Mouse (Mus musculus): ENCODE measurements around the gene Tmem38a. TPM values are rescaled to one million over a fixed set of nuclear protein-coding genes. Genes with fewer than 3 reads are reported as not detected.

The Tmem38a gene
- polyA plus RNA-seq (2015; fragmentation: Nextera tagmentation; extraction: Ambion mirVana), result 26.7 and 27.6 TPM in 2 replicates

DNA sequence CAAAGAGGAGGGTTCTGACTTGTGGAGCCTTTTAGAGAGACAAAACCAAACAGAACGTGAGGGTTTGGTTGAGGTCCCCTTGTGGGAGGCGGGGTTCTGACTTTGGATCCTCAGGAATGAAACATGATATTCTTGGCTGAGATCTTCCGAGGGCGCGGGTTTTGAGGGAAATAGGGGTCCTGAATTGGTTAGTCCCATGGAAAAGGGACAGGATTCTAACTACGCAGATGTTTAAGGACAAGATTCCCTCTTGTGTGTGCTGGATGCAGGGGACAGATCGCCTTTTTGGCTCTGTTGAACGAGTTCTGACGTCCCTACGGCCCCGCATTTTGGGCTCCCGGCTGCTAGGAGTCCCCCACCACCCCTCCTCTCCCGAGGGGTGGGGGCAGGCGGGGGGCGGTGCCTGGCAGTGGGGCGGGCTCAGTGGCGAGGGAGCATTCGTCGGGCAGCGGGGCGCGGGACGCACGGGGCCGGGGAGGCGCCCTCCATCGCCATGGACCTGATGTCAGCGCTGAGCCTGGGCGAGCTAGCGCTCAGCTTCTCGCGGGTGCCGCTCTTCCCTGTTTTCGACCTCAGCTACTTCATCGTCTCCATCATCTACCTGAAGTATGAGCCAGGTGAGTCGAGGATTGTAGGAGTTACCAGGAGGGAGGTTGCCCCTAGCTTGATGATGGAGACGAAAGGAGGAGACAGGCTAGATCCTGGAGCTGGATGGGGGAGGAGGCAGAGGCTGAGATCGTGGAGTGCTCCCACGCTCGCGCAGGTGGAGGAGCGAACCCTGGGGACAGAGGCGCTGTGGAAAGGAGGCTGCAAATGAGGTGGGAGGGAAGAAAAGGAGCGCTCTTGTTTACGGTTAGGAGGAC lies at the start of gene Tmem38a:
TSS of gene Tmem38a (plus strand) at position 445 of the 863 bp plus-strand sequence.
- peak within 1 kb of the TSS; percentile 78 for H3K9ac ChIP-seq
- peak within 1 kb of the TSS; percentile 95 for H3K27ac ChIP-seq
- H3K36me3 ChIP-seq, result peaks cover 27% of the 10 kb centered on the region
- H3K9me3 ChIP-seq, result no peaks in the 10 kb centered on the region
- peaks cover 23% of the 10 kb centered on the region for H3K4me1 ChIP-seq
- peak within 1 kb of the TSS; percentile 93 for H3K4me2 ChIP-seq (replicated peaks)
- peak; percentile 26; the same call in 1 of the 2 replicates for ATAC-seq (ENCODE audit: low FRiP score, low read depth)
- no peaks in the 10 kb centered on the region for H3K27me3 ChIP-seq
- WGBS, result 0% methylated on average over 45 of the region's 45 CpGs
- H3K4me3 ChIP-seq, result peak within 1 kb of the TSS; percentile 66

DNA sequence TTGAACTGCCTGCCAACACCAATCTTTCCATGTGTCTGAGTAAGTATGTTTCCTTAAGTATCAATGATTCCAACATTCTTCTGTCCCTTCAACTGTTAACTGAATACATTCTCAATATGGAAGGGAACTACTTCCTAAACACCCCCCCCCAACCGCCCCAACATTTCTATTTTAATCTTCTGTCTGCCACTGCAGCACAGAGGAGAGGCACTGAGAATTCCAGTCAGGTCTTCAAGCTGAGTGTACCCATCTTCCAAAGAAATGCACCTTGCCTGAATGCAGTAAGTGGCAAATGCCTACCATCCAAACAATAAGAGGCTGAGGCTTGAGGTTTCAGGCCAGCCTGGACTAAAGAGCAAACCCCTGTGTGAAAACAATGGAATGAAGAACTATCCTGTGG lies 39.8 kb upstream of the Tmem38a start:
- Histone ChIP-seq H3K4me3 (no peak overlapping the region), H3K4me2 (replicated peaks) (no peak overlapping the region), H3K36me3 (peaks cover 9% of the 10 kb centered on the region), H3K9me3 (no peaks in the 10 kb centered on the region), H3K27me3 (no peaks in the 10 kb centered on the region), H3K27ac (no peak overlapping the region), H3K9ac (no peak overlapping the region), H3K4me1 (no peaks in the 10 kb centered on the region)
- ATAC-seq (ENCODE audit: low FRiP score, low read depth), result no peak
- WGBS, result 94% methylated on average over 1 of the region's 1 CpGs

DNA sequence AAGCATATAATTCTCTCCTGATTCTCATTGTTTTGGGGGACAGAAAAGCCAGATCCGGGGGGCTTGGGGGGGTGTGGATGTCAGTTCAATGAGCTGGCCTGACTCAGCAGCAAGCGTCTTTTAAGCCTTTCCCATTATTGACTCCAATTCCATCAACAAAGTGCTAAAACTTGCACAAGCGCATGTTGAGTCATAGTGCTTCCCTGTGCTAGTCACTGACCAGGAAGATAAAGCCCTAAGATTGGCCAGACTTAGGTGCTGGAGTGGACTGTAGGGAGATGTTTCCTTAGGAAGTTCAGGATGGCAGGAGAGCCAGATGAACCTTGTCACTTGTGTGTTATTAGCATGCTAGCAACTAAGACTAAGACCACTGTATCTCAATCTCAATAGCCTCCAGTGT lies 37.0 kb upstream of the Tmem38a start:
- ATAC-seq (ENCODE audit: low FRiP score, low read depth), result no peak
- Histone ChIP-seq H3K27ac (no peak overlapping the region), H3K4me3 (no peak overlapping the region), H3K36me3 (peaks cover 7% of the 10 kb centered on the region; the same call in 1 of the 2 replicates), H3K9ac (no peak overlapping the region), H3K4me1 (no peaks in the 10 kb centered on the region), H3K27me3 (no peaks in the 10 kb centered on the region), H3K4me2 (replicated peaks) (no peak overlapping the region), H3K9me3 (no peaks in the 10 kb centered on the region)
- 95% methylated on average over 3 of the region's 3 CpGs for WGBS

DNA sequence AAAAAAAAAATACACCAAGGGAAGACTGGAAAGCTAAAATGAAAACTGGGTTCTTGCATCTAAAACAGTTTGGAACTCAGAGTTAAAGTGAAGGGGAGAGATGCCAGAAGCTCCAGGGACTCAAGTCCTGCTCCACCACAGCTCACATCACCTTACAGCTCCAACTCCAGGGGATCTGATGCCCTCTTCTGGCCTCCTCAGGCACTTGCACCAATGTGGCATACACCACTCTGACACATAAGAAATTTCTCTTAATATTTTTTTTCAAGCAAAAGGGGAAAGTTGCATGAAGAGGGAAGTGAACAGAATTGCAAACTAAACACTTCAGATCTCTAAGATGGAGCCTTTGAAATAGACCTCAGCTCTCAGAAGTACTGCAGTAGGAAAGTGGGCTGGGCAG lies 32.6 kb upstream of the Tmem38a start:
- no peaks in the 10 kb centered on the region for H3K4me1 ChIP-seq
- no peaks in the 10 kb centered on the region for H3K9me3 ChIP-seq
- H3K36me3 ChIP-seq, result peaks cover 17% of the 10 kb centered on the region
- ATAC-seq (ENCODE audit: low FRiP score, low read depth), result no peak
- H3K9ac ChIP-seq, result no peak overlapping the region
- no peak overlapping the region for H3K4me2 ChIP-seq (replicated peaks)
- no peak overlapping the region for H3K27ac ChIP-seq
- no peak overlapping the region for H3K4me3 ChIP-seq
- no peaks in the 10 kb centered on the region for H3K27me3 ChIP-seq

DNA sequence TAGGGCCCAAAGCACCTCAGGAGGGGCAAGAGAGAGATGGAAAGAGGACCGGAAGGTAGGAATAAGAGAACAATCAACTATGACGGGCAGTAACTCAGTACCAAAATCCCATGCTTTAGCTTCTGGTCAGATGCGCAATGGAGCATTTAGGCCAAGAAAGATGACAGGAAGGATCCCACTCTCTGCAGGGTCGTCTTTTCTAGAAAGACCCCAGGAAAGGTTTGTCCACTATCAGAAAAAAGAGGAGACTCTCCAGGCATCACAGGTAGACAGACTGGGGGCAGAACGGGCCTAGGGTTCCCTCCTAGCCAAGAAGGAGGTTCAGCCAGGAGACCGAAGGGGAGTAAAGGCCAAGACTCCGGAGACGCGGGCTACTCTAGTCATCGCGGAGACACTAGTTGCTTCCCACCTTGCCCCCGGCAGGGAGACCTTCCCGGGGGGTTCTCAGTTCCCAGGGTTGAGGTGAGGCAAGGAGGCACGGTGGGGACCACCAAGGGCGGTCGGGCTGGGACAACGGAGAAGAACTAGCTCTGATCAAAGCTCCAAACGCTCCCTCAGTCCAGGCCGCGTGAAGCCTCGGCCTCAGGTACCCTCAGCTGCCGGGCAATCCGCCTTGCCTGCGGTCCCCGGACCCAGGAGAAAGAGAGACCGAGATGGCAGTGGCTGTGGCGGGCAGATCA lies 24.6 kb upstream of the Tmem38a start:
- H3K4me2 ChIP-seq (replicated peaks), result peak overlapping the region; percentile 98
- H3K4me1 ChIP-seq, result peaks cover 32% of the 10 kb centered on the region
- 3% methylated on average over 27 of the region's 27 CpGs for WGBS
- H3K9ac ChIP-seq, result peak overlapping the region; percentile 98
- no peaks in the 10 kb centered on the region for H3K9me3 ChIP-seq
- H3K27me3 ChIP-seq, result no peaks in the 10 kb centered on the region
- H3K36me3 ChIP-seq, result peaks cover 26% of the 10 kb centered on the region
- H3K27ac ChIP-seq, result peak overlapping the region; percentile 77; the same call in 1 of the 2 replicates
- H3K4me3 ChIP-seq, result peak overlapping the region; percentile 99
- ATAC-seq (ENCODE audit: low FRiP score, low read depth), result no peak

DNA sequence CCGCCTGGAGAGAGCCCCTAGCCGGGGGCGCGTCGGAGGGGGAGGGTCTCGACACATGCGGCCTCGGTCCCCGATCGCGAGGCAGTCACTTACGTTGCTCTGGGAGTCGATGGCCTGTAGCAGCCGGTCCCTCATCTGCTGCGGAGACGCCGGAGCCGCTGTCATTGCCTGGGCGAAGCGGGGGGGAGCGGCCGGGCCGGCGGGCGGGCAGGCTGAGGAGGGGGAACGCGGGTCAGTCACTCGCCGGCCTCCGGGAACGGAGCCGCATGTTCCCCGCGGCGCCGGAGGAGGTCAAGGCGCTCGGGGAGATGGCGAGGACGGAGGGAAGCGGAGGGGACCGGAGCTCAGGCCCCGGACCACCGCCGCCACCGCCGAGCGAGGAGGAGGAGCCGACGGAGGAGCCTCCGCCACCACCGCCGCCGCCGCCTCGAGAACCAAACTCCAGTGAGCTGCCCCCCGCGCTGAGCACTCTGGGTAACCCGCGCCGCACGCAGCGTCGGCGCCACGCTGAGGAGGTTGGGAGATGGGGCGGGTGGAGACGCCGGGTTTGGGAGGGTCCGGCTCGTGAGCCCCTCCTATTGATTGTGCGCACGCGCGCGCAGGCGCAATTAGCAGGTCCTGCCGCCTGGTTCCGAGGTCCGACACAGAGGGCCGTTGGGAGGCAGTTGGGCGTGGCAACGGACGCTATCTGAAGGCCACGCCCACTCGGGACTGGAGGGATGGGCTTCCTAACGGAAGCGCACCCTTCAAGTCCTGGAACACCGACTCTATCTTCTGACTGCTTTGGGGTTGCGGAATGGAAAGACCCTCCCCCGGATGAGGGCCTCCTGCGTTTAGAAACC lies 23.8 kb upstream of the Tmem38a start, which contains the start of gene Med26:
TSS of gene Med26 (minus strand) at position 469 of the 842 bp plus-strand sequence.
- peak; percentile 96 for ATAC-seq (ENCODE audit: low FRiP score, low read depth)
- Histone ChIP-seq H3K9ac (peak within 1 kb of the TSS; percentile 98), H3K4me2 (replicated peaks) (peak within 1 kb of the TSS; percentile 98), H3K27me3 (no peaks in the 10 kb centered on the region), H3K4me3 (peak within 1 kb of the TSS; percentile 99), H3K36me3 (peaks cover 24% of the 10 kb centered on the region), H3K9me3 (no peaks in the 10 kb centered on the region), H3K4me1 (peaks cover 32% of the 10 kb centered on the region), H3K27ac (peak within 1 kb of the TSS; percentile 96)
- under 1% methylated on average over 85 of the region's 92 CpGs for WGBS

DNA sequence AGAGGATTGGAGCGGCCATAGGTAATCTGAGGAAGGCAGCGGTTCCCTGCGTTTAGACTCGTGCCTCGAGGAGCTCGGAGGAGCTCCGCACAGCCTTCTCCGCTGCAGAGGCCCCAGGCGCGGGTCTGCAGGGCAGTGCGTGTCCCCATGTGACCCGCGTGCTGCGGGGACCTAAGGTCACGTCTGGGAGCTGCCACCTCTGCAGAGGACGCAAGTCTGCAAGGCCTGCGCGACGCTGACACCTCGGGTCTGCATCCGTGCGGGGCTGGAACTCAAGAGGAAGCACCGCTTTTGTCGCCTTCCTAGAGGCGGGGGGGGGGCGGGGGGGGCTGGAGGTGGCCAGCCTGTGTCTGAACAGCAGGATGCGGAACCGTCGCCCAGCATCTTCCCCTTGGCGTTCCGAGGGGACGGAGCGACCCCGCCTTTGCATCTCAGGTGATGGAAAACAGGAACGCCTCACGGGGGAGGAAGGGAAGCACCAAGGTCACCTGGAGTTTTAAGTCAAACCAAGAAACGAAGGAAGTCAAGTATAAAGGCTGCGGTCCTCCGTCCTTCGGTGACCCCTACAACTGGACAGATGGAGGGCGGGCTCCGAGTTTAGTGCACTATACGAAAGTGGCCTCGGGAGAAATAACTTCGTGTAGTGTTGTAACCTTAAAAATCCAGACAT lies 23.1 kb upstream of the Tmem38a start:
- Histone ChIP-seq H3K27ac (peak overlapping the region; percentile 96), H3K9ac (peak overlapping the region; percentile 77), H3K4me3 (peak overlapping the region; percentile 99), H3K4me2 (replicated peaks) (peak overlapping the region; percentile 81), H3K4me1 (peaks cover 32% of the 10 kb centered on the region), H3K27me3 (no peaks in the 10 kb centered on the region), H3K36me3 (peaks cover 20% of the 10 kb centered on the region), H3K9me3 (no peaks in the 10 kb centered on the region)
- no peak for ATAC-seq (ENCODE audit: low FRiP score, low read depth)
- WGBS, result under 1% methylated on average over 40 of the region's 45 CpGs

DNA sequence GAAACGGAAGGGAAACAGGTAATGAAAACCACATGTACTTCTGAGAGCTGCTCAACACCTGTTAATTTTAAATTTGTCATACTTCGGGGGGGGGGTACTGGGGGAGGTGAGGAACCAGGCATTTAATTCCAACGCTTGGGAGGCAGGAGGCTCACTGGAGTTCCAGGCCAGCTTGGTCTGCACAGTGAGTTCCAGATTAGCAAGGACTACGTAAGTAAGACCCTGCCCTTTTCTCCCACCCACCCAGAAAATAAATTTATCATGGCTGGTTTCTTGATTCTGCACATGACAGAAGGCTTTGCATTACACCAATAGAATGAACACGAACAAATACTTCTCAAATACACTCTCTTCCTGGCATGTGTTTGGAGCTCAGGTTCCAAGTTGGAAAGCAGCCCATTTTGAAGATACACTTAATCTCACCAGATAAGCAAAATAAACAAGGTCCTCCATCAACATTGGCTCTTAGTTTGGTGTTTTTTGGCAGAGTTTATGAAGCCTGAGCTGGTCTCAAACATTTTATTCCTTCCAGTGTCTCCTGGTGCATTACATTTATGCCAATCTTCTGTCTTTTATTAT lies 22.5 kb upstream of the Tmem38a start:
- ATAC-seq (ENCODE audit: low FRiP score, low read depth), result no peak
- no peaks in the 10 kb centered on the region for H3K9me3 ChIP-seq
- peak overlapping the region; percentile 81 for H3K4me2 ChIP-seq (replicated peaks)
- peaks cover 15% of the 10 kb centered on the region for H3K36me3 ChIP-seq
- H3K27me3 ChIP-seq, result no peaks in the 10 kb centered on the region
- H3K9ac ChIP-seq, result peak overlapping the region; percentile 77
- WGBS, result 7% methylated on average over 5 of the region's 5 CpGs
- peak overlapping the region; percentile 99 for H3K4me3 ChIP-seq
- peaks cover 32% of the 10 kb centered on the region for H3K4me1 ChIP-seq
- peak overlapping the region; percentile 96; the same call in 1 of the 2 replicates for H3K27ac ChIP-seq

DNA sequence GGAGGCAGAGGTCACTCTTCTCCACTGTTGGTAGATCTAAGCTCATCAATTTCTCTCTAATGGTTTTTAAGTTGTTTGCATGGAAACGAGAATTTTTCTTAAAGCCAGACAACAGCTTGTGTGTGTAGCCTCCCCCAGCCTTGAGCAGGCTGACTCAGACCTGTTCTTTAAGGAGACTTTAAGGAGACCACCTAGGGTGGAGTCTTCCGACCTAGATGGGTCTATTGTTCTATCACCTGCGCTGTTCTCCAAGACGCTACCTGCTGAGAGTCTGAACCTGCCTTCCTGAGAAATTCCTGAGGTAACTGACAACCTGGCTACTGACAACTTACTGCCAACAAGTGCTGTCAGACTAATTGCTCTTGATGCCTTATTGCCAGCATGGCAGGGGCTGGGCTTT lies 16.1 kb upstream of the Tmem38a start:
- ATAC-seq (ENCODE audit: low FRiP score, low read depth), result no peak
- Histone ChIP-seq H3K36me3 (peaks cover 43% of the 10 kb centered on the region), H3K9ac (no peak overlapping the region), H3K4me1 (no peaks in the 10 kb centered on the region), H3K27ac (no peak overlapping the region), H3K4me3 (no peak overlapping the region), H3K27me3 (no peaks in the 10 kb centered on the region), H3K4me2 (replicated peaks) (no peak overlapping the region), H3K9me3 (no peaks in the 10 kb centered on the region)
- 48% methylated on average over 4 of the region's 4 CpGs for WGBS

DNA sequence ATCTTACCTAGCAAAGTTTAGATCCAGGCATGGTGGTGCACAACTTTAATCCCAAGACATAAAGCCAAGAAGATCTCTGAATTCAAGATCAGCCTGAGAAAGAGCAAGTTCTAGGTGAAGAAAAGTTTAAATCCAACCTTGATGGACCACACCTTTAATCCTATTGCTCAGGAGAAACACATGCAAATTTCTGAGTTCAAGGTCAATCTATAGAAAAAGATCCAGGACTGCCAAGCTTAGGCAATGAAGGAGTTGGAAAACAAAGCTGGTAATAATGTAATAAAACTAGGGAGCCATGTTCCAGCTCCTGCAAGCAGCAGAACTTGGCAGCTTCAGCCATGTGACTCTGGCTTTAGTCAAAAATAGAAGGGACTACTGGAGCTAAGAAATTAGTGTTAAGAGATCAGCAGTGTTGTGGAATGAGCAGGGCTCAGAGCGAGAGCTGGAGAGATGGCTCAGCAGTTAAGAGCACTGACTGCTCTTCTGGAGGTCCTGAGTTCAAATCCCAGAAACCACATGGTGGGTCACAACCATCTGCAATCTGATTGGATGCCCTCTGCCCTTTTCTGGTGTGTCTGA lies 10.7 kb upstream of the Tmem38a start:
- 86% methylated on average over 1 of the region's 1 CpGs for whole genome bisulfite sequencing
- Histone ChIP-seq H3K9me3 (no peaks in the 10 kb centered on the region), H3K4me1 (no peaks in the 10 kb centered on the region), H3K9ac (no peak overlapping the region), H3K4me2 (replicated peaks) (no peak overlapping the region), H3K27me3 (no peaks in the 10 kb centered on the region), H3K36me3 (peaks cover 67% of the 10 kb centered on the region), H3K4me3 (no peak overlapping the region), H3K27ac (no peak overlapping the region)
- no peak for ATAC-seq (ENCODE audit: low FRiP score, low read depth)

DNA sequence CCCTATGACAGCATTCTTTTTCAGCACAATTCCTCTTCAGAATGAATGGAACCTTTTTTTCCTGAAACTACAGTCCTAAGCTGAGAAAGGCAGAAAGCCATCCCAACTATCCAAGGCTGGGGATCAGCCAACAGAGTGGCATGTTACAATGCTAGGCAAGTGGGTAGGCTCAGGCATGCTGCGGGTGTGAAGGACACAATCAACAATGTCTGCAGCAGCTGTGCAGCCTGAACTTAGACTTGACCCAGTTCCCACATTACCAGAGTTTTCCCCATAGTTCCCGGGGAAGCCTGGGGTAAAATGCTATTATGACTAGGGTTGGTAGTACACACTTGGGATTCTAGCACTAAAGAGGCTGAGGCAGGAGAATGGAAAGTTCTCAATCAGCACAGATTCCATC lies 5.9 kb upstream of the Tmem38a start:
- Histone ChIP-seq H3K9me3 (no peaks in the 10 kb centered on the region), H3K4me1 (peaks cover 12% of the 10 kb centered on the region), H3K27me3 (no peaks in the 10 kb centered on the region), H3K4me2 (replicated peaks) (no peak overlapping the region), H3K4me3 (no peak overlapping the region), H3K36me3 (peaks cover 66% of the 10 kb centered on the region), H3K27ac (no peak overlapping the region), H3K9ac (no peak overlapping the region)
- no peak for ATAC-seq (ENCODE audit: low FRiP score, low read depth)
- 92% methylated on average over 2 of the region's 2 CpGs for WGBS

Data from limb, embryonic 13.5 days (tissue).